Mouse (Mus musculus) lung, postnatal 0 days (tissue): ENCODE measurements at regions not wholly inside any gene's neighbourhood (a gene's known extent, or its start where the extent isn't known, plus 50 kb on each side); places are given as distances from the start of the nearest gene placed in this dataset.

Experiments
- CTCF ChIP-seq: IDR thresholded peaks from 2 replicates; pipeline ENCODE4 v1.5.1; 2016; ENCODE audit warnings: antibody characterized with exemption, mild to moderate bottlenecking
- EP300 ChIP-seq: IDR thresholded peaks from 2 replicates; pipeline ENCODE4 v1.6.1; 2016; ENCODE audit warnings: antibody characterized with exemption, mild to moderate bottlenecking, control low read depth

- TF ChIP-seq CTCF = no peak
- TF ChIP-seq EP300 = no peak
These were observed 101.3 kb downstream of the Pdgfra start for GRCm38 (mm10) chr5:75253349-75253748.
